Mouse (Mus musculus) stomach, postnatal 0 days (tissue): ENCODE results near the gene Smok2a.
"Not testable (repeated sequence)": the region's sequence is repeated elsewhere in the genome, so short reads cannot be mapped to it uniquely, and the experiment has no call there.

Experiments used
- CTCF ChIP-seq: IDR thresholded peaks from 2 replicates; pipeline ENCODE4 v1.5.1; 2016; ENCODE audit warnings: antibody characterized with exemption, low read depth, mild to moderate bottlenecking, moderate library complexity
- EP300 ChIP-seq: optimal IDR thresholded peaks from 2 replicates; pipeline ENCODE3; 2016; ENCODE audit warnings: antibody characterized with exemption

DNA sequence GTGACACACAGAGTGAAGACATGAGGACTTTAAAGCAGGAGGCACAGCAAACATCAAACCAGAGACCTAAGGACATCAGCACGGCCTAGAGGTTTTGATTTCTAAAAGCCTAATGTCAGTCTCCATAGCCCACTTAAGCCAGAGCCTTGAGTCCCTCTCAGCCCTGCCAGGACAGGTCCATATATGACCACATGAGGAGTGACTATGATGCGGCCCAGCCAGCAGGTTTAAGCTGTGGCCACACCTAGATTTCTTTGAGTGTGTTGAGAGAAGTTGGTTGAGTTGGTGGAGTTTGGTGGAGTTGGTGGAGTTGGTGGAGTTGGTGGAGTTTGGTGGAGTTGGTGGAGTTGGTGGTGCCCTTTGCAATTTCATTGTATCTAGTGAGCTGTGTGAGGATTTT lies 9.0 kb downstream of the Smok2a start, which contains the start of gene Smok2b:
- not testable (repeated sequence) for TF ChIP-seq CTCF, EP300
